Mouse (Mus musculus): ENCODE results near the gene Psrc1. TPM values are rescaled to one million over a fixed set of nuclear protein-coding genes. Genes with fewer than 3 reads are reported as not detected.
A peak's percentile ranks its signal among the peaks of the same experiment; 100 is the strongest.

Gene Psrc1
- total RNA-seq (2021), result 10 to 100 TPM; 18.4 TPM

DNA sequence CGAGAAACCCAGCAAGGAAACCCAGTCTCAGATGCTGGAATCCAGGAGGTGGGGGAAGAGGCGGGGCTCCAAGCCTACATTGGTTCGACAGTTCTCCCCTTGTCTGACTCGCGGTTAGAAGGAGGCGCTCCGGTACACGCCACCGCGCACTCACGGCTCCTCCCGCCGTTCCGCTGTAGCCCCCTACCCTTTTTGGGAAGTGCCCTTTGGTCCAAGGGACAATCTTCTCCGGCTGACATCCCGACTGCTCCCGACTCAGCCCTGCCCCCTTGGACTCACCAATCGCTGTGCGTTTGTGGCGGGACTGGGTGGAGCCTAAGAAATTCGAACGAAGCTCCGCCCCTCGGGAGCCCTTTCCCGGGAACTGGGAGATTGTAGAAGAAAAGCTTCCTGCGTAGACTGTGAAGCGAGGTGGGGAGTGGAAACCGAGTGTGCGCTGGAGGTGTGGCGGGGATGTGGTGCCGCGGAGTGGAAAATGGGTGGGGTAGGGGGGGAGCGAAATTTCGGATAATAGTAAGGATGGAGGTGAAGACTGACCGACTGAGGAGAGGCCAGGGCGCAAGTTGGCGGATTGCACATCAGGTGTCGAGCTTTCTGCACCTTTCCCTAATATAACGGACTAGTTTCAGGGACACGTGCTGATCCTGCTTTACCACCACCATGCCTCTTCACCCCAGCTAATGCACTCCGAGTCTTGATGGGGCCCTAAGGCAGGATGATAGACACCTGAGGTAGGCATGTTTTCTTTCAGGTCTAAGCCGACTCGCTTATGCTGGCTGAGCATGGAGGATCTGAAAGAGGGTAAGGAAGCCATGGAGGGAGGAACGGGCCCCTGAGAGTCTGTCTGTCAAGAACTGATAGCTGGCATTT lies at the start of gene Psrc1:
Gene Psrc1 (plus strand): TSS at position 355 of the 870 bp plus-strand sequence.
- peak; percentile 86 to 87 for DNase-seq

DNA sequence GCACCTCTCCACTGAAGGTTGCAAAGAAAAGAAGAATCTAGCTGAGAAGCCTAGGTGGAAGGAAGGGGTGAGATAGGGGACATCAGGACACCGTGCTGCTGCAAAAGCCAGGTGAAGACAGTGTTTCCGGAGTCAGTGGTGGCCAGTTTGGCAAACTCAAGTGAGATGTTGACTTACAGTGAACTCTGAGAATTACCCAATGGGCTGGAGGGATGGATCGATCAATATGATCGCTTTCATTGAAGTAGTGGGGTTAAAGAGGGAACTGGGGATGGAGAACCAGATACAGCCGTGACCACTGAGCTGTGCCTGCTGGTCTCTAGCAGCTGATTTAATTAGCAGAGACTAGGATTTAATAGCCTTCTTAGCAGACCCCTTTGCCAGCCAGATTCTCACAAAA lies 46.8 kb upstream of the Psrc1 start:
- no peak for DNase-seq

DNA sequence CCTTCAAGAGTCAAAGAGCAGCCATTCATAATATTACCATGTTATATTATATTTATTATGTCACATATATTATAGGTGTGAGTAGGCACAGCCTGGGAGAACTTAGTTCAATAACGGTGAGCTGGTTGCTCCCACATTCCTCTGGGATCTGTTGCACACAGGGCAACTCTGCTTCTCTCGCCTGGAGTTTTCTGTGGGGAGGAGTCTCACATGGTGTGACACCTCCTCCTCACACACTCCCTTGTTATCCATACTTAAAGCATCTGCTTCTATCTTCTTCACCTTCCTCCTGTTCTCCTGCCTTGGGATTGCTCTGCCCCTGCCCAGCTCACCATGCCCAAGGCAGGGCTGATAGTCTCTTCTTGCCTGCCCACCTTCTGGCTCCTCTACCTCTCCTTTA lies 42.6 kb upstream of the Psrc1 start:
- DNase-seq, result no peak

DNA sequence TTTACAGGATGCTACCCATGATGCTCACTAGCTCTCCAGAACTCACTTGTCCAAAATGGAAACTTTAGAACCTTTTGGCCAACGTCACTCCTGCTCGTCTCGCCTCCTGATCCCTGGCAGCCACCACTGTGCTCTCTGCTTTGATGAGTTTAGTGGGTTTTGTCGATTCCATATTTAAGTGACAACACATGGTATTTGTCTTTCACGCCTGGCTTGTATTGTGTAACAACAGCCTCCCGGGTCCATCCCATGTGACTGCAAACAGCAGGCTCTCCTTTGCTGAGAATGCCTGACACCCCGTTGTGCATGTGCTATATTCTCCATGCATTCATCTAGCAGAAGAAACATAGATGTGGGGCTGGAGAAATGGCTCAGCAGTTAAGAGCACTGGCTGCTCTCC lies 41.5 kb upstream of the Psrc1 start:
- no peak for DNase-seq

DNA sequence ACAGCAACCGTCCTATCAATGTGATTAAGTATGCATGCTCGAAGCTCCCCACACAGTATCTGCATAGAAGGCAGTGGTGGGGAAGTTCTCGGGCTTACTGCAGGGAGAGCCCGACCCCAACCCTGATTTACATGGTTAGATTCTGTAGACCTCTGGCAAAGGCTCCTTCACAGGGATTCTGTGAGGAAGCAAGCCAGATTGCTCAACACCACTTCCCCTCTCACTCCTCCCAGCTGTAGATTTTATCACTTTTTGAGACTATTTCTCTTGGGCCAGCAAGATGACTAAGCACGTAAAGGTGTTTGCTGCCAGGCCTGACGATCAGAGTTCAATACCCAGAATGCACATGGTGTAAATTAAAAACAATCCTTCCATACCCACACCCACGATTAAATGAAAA lies 37.8 kb upstream of the Psrc1 start:
- DNase-seq, result no peak

DNA sequence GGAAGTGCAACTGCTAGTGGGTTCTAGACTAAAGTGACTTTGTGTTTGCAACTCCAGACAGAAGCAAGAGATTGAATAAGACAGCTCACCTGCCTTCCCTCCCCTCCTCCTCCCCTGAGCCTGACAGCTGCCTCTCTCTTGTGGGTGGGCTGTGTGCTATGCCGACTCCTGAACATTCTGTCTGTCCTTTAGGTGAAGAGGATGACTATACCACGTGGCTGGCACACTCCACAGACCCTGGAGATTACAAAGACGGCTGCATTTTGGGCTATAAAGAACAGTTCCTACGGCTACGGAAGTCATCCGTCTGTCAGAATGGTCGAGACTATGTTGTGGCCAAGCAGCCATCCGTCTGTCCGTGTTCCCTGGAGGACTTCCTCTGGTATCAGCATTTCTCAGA lies 35.3 kb upstream of the Psrc1 start:
- no peak for DNase-seq

DNA sequence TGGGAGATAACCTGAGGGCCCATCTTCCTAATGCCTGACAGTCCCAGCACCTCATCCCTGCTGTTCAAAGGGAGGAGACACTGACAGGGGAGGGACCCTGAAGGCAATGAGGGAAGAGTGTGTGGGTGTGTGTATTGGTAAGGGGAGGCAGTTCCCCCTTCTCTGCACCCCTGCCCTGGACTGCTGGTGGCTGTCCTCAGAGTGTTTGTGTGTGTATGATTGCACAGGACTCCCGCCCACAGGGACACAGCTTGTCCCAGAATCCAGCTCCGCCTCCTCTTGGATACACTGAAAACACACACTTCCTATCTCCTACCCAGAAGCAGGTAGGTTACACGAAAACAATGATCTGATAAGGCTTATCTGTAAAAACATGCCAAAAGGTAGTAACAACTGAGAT lies 28.4 kb upstream of the Psrc1 start:
- no peak for DNase-seq

DNA sequence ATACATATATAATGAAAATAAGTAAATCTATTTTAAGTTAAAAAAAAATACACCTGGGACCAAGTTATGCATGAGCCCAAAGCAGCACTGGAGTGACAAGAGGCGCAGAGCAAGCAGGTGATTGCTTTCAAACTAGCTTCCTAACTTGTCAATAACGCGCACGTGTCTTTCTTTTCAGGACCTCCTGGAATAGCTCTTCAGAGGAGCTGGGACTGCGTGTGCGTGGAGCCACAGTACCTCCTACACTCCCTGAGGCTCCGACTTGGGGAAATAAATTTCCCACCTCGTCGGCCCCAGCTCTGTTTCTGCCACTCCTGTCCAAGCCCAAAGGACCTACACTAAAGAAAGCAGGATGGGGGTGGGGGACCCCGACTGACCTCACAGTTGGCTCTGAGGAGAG lies 26.6 kb upstream of the Psrc1 start:
- no peak for DNase-seq

DNA sequence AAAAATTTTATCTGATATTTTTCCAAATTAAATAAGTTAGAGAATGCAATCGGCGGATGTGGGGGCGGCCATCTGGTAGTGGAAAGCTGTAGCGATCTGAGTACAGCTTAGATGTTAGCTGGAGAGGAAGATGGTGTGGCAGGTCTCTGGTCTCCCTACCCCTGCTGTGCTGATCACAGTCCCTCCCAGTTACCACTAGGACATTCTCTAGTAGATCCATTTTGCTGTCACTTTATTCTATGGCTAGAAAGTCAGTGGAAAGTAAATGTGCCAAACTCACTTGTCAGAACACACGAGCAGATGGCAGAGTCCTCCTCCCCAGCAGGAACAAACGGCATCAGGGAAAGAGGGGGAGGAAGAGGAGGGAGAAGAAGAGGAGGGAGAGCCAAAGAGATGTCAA lies 25.2 kb upstream of the Psrc1 start:
- DNase-seq, result peak; percentile 70

DNA sequence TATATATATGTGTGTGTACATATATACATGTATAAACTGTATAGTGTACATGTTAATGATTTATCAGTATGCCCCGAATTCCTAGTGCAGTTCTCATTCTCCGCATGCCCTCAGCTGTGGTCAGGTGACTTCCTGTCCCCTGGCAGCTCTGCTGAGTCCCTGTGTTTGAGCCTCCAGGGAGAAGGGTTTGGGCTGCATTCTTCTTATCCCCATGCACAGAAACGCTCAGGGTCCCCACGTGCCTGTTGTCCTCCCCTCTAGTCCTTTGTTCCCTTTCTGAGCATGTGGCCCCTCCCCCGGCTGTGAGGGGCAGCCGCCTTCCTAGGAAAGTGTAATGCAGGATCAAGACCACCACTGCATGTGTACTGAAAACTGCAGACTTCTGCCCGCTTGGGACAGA lies 22.7 kb upstream of the Psrc1 start:
- no peak for DNase-seq

DNA sequence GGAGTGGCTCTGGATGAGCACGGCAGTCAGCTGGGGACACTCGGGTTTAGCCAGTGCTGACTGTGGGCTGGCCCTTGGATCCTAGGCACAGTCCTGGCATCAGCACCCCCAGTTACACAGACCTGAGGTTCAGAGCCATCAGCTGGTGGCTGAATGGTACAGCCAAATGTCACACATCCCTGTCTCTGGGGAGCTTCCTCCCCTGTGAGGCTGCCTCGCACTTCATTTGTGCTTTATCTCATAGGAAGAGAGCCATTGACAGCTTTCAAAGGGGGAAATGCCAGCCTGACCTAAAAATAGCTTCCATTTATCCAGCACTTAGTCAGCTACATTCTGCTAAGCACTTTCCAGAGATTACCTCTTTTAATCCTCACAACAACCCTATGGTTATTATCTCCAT lies 20.0 kb upstream of the Psrc1 start:
- DNase-seq, result no peak

DNA sequence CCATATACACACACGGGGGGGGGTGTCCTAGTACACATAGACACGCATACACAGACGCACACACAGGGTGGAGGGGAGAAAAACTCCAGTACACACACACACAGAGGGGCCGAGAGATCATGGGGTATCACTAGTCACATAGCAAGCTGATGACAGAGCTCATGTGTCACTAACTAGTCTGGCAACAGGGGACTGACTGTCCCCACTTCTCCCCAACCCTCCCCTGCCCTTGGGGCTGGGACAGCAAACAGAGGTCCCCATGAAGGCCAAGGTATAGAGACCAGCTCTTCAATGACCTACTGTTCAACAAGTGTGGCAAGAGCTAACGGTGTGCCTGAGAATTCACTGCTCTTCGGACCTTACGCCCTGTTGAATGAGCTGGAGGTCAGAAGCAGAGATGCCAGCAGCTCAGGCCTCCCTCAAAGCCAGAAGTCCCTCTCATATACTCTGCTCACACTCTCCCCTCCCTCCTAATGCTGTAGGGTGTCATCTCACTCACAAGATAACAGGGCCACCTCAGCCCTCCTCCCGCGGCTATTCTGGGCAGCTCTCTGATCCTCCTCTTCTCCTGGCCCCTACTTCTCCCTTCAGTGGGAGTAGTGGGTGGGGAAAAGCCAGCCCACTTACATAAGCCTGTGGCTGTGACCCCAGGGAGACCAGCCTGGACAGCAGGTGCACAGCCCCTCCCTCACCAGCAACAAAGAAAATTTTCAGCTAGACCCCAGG lies 19.2 kb upstream of the Psrc1 start, which contains the start of gene Mybphl:
Gene Mybphl (plus strand): TSS at position 642 of the 726 bp plus-strand sequence.
- no peak for DNase-seq

DNA sequence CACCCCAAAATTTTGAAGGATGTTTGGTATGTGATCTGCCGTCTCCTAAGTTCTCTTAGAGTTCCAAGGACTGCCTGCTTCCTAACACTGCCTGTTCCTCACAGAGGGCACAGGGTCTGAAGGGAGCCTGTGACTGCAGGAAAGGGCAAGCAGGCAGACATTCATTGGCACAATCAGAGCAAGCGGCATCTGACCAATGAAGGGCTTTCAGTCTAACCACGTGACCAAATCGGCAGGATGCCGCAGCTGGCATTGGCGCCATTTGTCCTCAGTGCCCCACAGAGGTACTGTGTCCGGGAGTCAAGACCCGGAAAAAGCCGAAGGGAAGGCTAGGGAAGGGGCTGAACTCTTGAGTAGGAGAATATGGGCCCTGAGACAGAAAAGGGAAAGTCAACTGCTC lies 16.5 kb upstream of the Psrc1 start:
- DNase-seq, result no peak

DNA sequence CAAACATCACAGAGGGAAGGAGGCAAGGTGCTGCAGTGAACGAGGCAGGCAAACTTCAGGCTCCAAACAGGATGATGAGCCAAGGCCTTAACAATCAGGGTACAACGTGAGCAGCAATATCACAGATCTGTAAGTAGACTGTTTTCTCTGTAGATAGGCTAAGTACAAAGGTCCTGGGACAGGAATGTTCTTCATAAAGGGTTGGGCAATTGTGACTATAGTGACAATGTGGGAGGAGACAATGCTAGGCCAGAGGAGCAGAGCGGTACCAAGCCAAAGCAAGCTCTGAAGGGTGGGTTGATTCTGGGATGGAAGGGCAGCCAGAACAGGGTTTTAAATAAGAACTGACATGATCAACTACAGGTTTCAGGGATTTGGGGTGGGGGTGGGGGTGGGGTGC lies 15.8 kb upstream of the Psrc1 start:
- no peak for DNase-seq

DNA sequence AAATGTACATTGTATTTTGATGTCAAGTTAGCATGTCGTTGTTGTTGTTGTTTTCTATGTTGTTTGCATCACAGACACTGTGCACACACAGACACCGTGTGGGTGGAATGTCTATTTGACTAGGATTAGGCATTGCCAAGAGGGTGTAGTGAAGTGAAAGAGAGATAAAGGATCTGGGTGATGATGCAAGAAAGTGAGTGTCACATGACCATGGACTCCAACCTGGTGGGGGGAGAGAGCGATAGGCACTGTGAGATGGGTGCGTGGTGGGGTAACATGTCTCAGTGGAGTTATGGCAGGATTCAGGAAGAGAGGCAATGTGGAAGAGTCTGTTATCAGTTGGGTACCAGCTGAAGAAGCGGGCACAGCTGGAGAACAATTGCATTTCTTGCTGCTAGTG lies 14.9 kb upstream of the Psrc1 start:
- DNase-seq, result no peak

DNA sequence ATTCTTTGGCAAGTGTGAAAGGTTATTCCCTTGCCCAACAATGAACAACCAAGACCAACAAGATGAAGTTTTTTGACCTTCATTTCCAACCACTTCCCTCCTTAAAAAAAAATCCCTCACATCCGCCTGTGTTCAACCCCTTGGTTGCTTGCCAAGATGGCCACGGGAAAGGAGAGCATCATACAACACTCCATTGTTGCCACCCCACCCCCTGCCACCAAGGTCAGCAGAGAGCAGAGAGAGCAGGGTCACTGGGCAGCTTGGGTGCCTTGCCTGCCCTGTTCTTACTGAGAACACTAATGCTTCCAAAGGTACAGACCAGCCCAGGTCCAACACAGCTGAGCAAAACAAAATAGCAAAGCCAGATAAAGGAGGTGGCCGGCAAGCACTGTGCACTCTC lies 11.4 kb upstream of the Psrc1 start:
- no peak for DNase-seq

DNA sequence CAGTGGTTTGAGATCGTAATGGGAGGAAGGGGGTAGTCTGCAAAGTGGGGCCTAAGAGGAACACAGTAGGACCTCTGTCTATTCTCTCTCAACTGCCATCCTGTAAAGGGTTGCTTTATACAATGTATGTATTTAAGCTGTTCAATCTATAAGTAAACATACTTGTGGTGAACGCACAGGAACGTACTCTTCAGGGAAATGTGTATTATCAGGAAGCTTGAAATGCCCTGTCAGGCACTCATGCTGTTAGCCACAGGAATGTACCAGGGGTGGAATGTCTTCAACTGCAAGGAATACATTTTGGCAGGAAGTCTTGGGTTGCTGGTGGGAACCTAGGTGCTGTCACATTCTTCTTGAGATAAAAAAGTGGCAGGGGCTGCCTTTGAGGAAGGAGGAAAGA lies 10.9 kb upstream of the Psrc1 start:
- no peak for DNase-seq

DNA sequence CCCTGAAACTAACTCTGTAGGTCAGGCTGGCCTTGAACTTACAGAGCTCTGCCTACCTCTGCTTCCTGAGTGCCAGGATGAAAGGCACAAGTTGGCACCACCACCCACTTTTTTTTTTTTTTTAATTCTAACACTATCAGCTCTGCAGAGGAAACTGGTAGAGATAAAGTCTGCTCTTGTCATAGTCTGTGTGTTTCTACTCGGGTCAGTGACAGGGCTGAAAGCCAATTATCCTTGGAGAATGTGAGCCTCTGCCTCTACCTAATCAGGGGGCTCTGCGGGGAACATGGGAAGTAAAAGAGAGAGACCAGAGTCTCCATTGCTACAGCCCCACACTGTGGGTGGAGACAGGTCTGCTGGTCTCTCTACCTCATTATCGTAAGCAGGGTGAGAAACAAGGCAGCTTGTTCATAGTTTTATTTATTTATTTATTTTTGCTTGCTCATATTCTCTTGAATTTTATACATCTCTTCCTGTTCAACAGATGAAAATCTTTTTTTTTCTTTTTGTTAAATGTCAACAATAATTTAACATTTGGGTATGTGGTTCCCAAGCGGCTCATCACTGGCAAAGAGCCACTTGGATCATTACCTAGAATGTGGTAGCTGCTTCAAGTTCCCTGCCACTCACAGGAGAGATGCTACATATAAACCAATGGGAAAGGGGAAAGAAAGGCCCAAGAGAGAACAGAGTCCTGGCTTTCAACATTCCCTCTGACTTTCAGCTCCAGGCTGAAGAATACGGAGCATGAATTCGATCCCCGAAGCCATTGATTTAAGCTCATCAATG lies 4.6 kb upstream of the Psrc1 start:
- DNase-seq, result no peak

DNA sequence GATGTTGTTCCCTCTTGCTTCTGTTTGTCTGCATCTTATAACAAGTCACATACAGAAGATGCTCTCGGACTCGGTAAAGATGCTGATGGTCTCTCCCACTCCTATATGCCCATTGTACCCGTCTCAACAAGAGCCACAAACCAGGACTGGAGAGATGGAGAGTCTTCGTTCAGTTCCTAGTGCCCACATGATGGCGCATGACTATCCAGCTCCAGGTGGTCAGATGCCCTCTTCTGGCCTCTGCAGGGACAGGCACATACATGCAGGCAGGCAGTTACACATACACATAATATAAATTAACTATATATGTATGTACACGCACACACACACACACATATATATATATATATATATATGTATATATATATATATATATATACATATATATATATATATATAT lies 2.9 kb upstream of the Psrc1 start:
- DNase-seq, result no peak

DNA sequence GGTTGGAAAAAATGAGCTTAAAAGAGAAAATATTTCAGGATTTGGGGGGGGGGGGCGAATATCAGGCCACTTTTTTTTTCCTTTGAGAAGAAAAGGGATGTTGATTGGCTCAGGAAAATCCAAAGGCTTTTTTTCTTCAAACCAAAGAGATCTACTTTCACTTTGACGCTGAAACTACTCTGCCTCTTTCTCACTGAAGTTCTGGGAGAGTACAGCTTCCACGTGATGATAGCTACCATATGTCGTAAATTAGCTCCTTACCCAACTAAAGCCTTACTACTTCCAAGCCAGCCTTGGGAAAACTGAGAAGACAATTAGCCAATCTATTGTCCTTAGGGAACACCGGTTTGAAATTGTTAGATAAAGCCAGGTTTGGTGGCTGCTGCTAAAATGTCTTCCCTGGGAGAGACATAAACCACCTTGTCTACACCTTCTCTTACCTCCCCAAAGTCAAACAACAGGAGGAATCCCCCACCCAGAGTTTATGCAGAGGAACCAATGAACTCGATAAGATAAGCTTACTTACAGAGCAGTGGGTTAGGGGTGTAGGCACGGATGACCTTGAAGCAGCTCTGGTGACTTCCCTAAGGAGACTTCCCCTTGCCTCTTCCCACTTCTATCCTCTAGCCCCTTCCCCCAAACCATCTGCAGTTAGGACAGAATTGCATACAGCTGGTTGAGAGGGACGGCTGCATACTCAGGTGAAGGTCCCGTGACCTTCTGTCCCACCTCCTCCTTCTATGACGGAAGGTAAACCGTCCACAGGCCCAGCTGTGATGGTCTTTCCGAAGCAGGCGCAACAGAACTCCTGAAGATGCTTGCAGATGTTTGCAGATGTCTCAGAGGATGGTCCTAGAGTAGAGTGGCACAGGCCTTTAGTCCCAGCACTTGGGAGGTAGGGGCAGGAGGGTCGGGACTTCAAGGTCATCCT lies 1.4 kb upstream of the Psrc1 start:
- DNase-seq, result no peak

DNA sequence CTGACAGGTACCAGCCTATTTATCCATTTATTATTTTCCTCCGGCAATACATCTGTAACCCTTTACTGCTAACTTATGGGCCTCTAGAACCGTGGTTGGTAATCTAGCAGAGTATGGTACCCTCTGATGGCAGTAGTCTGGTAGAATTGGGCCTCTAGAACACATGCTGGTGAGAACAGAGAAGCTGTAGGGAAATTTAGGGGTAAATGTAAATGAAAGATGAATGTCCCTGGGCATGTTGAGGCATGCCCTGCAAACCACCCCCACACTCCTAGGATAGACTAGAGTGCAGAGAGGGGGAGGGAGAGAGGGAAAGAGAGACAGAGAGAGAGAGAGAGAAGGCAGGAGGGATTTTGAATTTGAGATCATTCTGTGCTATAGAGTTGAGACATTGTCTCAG lies 786 bp downstream of the Psrc1 start:
- no peak for DNase-seq

DNA sequence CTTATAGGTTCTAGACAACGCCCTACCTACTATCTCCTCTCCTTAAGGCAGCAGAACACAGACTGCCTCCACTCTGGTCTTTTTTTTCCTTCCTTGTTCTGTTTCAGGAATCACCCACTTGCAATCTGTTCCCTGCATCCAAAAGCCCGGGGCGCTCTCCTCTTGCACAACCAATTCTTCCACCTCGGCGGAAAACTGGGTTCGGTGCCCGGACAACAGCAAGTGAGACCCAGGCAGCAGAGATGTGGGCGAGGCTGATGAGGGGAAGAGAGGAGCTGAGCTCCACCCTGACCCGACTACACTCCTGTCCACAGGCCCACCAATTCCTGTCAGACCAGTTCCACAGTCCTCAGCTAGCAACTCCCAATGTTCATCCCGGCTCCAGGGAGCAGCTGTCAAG lies 2.5 kb downstream of the Psrc1 start:
- peak; percentile 53 to 68 for DNase-seq
